Mouse (Mus musculus) embryonic facial prominence, embryonic 10.5 days (tissue): ENCODE data around the gene Prepl. TPM values are rescaled to one million over a fixed set of nuclear protein-coding genes. Genes with fewer than 3 reads are reported as not detected.

Source experiments
- DNase-seq: peaks from one replicate; pipeline ENCODE4 v3.0.0-alpha.2; 2017; ENCODE audit warnings: low spot score
- H3K27ac ChIP-seq: fragments of 300-500 bp; sonication (generic); replicated peaks from 2 replicates; pipeline ENCODE4 v1.5.1; 2016; ENCODE audit warnings: mild to moderate bottlenecking
- H3K27me3 ChIP-seq: fragments of 300-500 bp; sonication (generic); replicated peaks from 2 replicates; pipeline ENCODE4 v1.6.1; 2016; ENCODE audit warnings: low read depth, mild to moderate bottlenecking; ENCODE audit not compliant: poor library complexity, severe bottlenecking
- H3K36me3 ChIP-seq: fragments of 300-500 bp; sonication (generic); replicated peaks from 2 replicates; pipeline ENCODE4 v1.6.1; 2016; ENCODE audit warnings: mild to moderate bottlenecking, moderate library complexity
- H3K4me1 ChIP-seq: fragments of 300-500 bp; sonication (generic); 2 replicates; pipeline ENCODE4 v1.6.1; 2016
- H3K4me3 ChIP-seq: fragments of 300-500 bp; sonication (generic); 2 replicates; pipeline ENCODE4 v1.5.1; 2016; ENCODE audit warnings: mild to moderate bottlenecking, moderate library complexity
- H3K9me3 ChIP-seq: fragments of 300-500 bp; sonication (generic); 2 replicates; pipeline ENCODE4 v1.6.1; 2016; ENCODE audit warnings: mild to moderate bottlenecking
- WGBS: fragments of 180-500 bp; shearing (Covaris S2); methylation state at CpG from one replicate; pipeline ENCODE4 v1.1.7; 2016; 5-methylcytosine and 5-hydroxymethylcytosine counted together
- polyA plus RNA-seq: library from polyadenylated mRNA; unstranded; fragments of >200 nt; fragmentation: Nextera tagmentation; extraction: Ambion mirVana; gene quantifications from 2 replicates; pipeline ENCODE4 v1.2.1, GENCODE M21; 2016

Prepl gene
- polyA plus RNA-seq, 1 experiment from 2014 or later, result 32.4 TPM

- Histone ChIP-seq H3K27me3 (no peaks in the 10 kb centered on the region), H3K4me3 (no peak overlapping the region), H3K4me1 (no peaks in the 10 kb centered on the region), H3K27ac (no peak overlapping the region), H3K36me3 (no peaks in the 10 kb centered on the region), H3K9me3 (no peaks in the 10 kb centered on the region)
- DNase-seq, result no peak
- 80% methylated on average over 5 of the region's 5 CpGs for WGBS
Observed at GRCm38 (mm10) chr17:85030651-85031050, 59.4 kb downstream of the Prepl start.

- H3K9me3 ChIP-seq, result no peaks in the 10 kb centered on the region
- WGBS, result 91% methylated on average over 10 of the region's 10 CpGs
- no peak for DNase-seq
- H3K27ac ChIP-seq, result no peak overlapping the region
- H3K36me3 ChIP-seq, result peaks cover 8% of the 10 kb centered on the region; the same call in 1 of the 2 replicates
- peaks cover 2% of the 10 kb centered on the region; the same call in 1 of the 2 replicates for H3K4me1 ChIP-seq
- no peaks in the 10 kb centered on the region for H3K27me3 ChIP-seq
- no peak overlapping the region for H3K4me3 ChIP-seq
Observed at GRCm38 (mm10) chr17:85028797-85029196, 61.2 kb downstream of the Prepl start.

DNA sequence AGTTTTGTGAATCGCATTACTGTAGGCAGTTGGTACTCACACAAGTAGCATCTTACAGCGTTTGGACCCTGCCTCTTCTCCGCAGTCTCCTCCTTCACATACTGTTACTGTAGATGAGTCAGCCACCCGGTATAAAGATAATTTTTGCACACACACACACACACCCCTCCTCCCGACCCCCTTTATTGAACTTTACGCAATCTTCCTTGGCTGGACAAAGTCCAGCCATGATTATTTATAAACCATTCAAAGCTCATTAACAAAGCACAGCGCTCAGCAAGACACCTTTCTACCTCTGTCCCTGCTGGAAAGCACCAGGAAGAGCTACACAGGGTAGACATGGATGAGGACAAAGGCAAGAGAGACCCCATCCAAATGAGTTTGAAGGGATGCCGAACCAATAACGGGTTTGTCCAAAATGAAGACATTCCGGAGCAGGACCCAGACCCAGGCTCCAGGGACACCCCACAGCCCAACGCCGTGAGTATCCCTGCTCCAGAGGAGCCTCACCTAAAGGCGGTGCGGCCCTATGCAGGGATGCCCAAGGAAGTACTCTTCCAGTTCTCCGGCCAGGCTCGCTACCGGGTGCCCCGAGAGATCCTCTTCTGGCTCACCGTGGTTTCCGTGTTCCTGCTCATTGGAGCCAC, 61.8 kb downstream of the Prepl start, which contains the start of gene Slc3a1:
TSS of gene Slc3a1 (plus strand) at position 284 of the 647 bp plus-strand sequence.
- WGBS, result 93% methylated on average over 20 of the region's 20 CpGs
- H3K4me3 ChIP-seq, result no peak within 1 kb of the TSS
- DNase-seq, result no peak

DNA sequence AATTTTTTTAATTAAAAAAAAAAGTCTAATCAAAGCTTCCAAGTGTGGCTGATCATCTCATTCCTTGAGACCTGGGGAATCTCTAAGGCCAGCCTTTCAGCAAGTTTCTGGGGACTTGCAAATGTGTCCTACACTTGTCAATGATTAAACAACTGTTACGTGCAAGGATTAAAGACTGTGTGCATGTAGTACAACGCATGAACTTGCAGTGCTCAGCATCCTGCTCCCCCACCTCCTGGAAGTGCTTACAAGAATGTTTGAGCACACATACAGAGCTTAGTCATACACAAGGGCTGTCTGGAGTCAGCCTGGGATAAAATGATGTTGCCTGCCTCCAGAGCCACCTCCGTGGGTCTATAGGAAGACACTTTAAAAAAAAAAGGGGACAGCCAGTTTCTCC, 62.8 kb downstream of the Prepl start:
- DNase-seq, result no peak

More for the DNA sequence above, 61.8 kb downstream of the Prepl start, which contains the start of gene Slc3a1:
- Histone ChIP-seq H3K9me3 (no peaks in the 10 kb centered on the region), H3K4me1 (peaks cover 2% of the 10 kb centered on the region; the same call in 1 of the 2 replicates), H3K27me3 (no peaks in the 10 kb centered on the region), H3K27ac (no peak within 1 kb of the TSS), H3K36me3 (peaks cover 8% of the 10 kb centered on the region; the same call in 1 of the 2 replicates)

DNA sequence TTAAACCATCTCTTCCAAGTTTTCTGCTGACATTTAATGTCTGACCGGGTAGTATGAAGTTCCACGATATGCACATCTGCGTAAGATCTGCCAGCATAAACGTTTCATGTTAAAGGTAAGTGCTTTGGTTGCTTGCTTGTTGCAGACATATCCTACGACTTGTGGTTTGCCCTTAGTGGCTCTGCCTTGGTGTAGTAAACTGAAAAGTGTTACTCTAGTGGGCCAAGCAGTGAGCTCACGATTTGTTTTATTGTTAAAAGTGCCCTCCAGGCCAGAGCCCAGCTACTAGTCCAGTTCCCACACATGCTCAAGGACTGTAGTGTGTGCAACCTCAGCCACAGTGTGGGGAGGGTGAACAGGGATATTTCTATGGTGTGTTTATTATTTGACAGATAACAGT, 63.6 kb downstream of the Prepl start:
- no peaks in the 10 kb centered on the region for H3K27me3 ChIP-seq
- DNase-seq, result no peak
- H3K36me3 ChIP-seq, result peaks cover 8% of the 10 kb centered on the region; the same call in 1 of the 2 replicates
- no peak overlapping the region for H3K4me3 ChIP-seq
- no peak overlapping the region for H3K27ac ChIP-seq
- peaks cover 2% of the 10 kb centered on the region; the same call in 1 of the 2 replicates for H3K4me1 ChIP-seq
- no peaks in the 10 kb centered on the region for H3K9me3 ChIP-seq
- WGBS, result 95% methylated on average over 6 of the region's 6 CpGs

More for the DNA sequence above, 62.8 kb downstream of the Prepl start:
- 89% methylated on average over 3 of the region's 3 CpGs for WGBS
- Histone ChIP-seq H3K27ac (no peak overlapping the region), H3K4me1 (peaks cover 2% of the 10 kb centered on the region; the same call in 1 of the 2 replicates), H3K36me3 (peaks cover 8% of the 10 kb centered on the region; the same call in 1 of the 2 replicates), H3K9me3 (no peaks in the 10 kb centered on the region), H3K27me3 (no peaks in the 10 kb centered on the region), H3K4me3 (no peak overlapping the region)

GRCm38 (mm10) chr17:85025151-85025550, 64.9 kb downstream of the Prepl start:
- 92% methylated on average over 6 of the region's 6 CpGs for WGBS
- Histone ChIP-seq H3K9me3 (no peaks in the 10 kb centered on the region), H3K4me1 (peaks cover 2% of the 10 kb centered on the region; the same call in 1 of the 2 replicates), H3K27me3 (no peaks in the 10 kb centered on the region), H3K27ac (no peak overlapping the region), H3K36me3 (peaks cover 8% of the 10 kb centered on the region; the same call in 1 of the 2 replicates), H3K4me3 (no peak overlapping the region)
- no peak for DNase-seq

DNA sequence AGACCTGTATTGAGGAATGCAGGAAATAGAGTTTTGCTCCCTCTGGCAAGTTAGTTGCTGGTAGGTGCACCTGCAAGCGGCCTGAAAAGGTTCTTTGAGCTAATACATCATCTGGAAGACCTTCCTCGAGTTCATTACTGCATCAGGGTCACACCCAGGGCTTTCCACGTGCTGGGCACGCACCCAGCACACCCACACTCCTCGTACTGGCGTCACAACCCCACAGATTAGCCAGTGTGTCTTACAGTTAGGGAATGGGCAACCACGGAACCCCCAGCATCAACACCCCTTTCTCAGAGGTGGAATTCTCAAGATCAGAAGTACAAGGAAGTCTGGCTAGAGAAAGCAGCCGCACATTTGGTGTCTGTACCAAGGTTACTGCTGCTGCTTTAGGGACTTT, 65.8 kb downstream of the Prepl start:
- DNase-seq, result no peak
- 89% methylated on average over 8 of the region's 8 CpGs for WGBS
- peaks cover 8% of the 10 kb centered on the region; the same call in 1 of the 2 replicates for H3K36me3 ChIP-seq
- H3K4me1 ChIP-seq, result peaks cover 2% of the 10 kb centered on the region; the same call in 1 of the 2 replicates
- no peaks in the 10 kb centered on the region for H3K27me3 ChIP-seq
- no peak overlapping the region for H3K4me3 ChIP-seq
- no peaks in the 10 kb centered on the region for H3K9me3 ChIP-seq
- H3K27ac ChIP-seq, result no peak overlapping the region

DNA sequence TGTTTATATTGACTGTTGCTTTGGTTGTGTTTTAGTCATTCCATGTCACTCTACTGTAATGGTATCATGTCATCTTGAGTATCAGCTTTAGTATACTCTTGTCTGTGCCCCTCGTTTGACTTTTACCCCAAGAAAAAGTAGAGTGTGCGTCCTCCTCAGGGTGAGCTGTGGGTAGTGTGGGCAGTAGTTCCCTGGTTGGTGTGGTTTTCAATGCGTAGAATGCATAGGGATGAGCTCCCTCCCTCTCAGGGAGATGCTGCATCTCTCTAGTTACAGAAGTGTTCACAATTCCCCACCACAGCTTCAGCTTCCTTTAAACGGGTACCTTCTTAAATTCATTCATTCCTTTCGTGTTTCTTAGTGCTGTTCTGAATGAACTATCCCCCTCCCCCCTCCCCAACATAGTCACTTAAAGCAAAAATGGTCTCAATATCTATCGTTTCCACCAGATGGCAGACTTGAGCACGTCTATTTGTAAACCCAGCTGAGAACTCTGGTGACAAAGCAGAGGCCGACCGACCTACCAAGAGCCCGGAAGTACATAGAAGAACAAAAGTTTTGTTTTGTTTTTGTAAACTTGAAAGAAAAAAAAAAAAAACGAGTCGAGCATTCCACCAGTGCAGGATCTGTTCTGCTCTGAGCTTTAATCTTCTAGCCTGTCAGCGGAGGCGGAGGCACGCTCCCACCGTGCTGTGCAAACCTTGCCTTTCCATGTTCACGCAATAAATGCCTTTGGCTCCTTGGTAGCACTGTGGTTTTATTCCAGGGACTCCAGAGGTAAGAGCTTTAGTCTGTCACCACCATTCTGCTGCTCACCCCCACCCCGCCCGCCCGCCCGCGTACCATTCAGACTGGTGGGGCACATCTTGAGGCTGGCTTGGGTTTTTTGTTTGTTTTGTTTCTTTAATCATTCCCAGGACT, 66.5 kb downstream of the Prepl start:
- H3K4me3 ChIP-seq, result no peak overlapping the region
- H3K9me3 ChIP-seq, result no peaks in the 10 kb centered on the region
- DNase-seq, result peak; percentile 54
- H3K27ac ChIP-seq, result no peak overlapping the region
- H3K4me1 ChIP-seq, result peaks cover 2% of the 10 kb centered on the region; the same call in 1 of the 2 replicates
- H3K27me3 ChIP-seq, result no peaks in the 10 kb centered on the region
- 65% methylated on average over 22 of the region's 22 CpGs for WGBS
- peaks cover 8% of the 10 kb centered on the region; the same call in 1 of the 2 replicates for H3K36me3 ChIP-seq

GRCm38 (mm10) chr17:85020343-85020742, 69.7 kb downstream of the Prepl start:
- peaks cover 2% of the 10 kb centered on the region; the same call in 1 of the 2 replicates for H3K4me1 ChIP-seq
- 88% methylated on average over 3 of the region's 3 CpGs for WGBS
- H3K4me3 ChIP-seq, result no peak overlapping the region
- H3K27ac ChIP-seq, result no peak overlapping the region
- peaks cover 12% of the 10 kb centered on the region; the same call in 1 of the 2 replicates for H3K36me3 ChIP-seq
- H3K9me3 ChIP-seq, result no peaks in the 10 kb centered on the region
- no peaks in the 10 kb centered on the region for H3K27me3 ChIP-seq
- no peak for DNase-seq

GRCm38 (mm10) chr17:85018794-85019193, 71.2 kb downstream of the Prepl start:
- Histone ChIP-seq H3K27ac (no peak overlapping the region), H3K9me3 (no peaks in the 10 kb centered on the region), H3K36me3 (peaks cover 4% of the 10 kb centered on the region; the same call in 1 of the 2 replicates), H3K4me3 (no peak overlapping the region), H3K27me3 (no peaks in the 10 kb centered on the region), H3K4me1 (peaks cover under 1% of the 10 kb centered on the region; the same call in 1 of the 2 replicates)
- 86% methylated on average over 5 of the region's 5 CpGs for WGBS
- no peak for DNase-seq

- WGBS, result 86% methylated on average over 3 of the region's 3 CpGs
- no peak for DNase-seq
- Histone ChIP-seq H3K4me3 (no peak overlapping the region), H3K4me1 (no peaks in the 10 kb centered on the region), H3K9me3 (no peaks in the 10 kb centered on the region), H3K27ac (no peak overlapping the region), H3K27me3 (no peaks in the 10 kb centered on the region), H3K36me3 (peaks cover 7% of the 10 kb centered on the region; the same call in 1 of the 2 replicates)
Observed at GRCm38 (mm10) chr17:85018344-85018743, 71.7 kb downstream of the Prepl start.

GRCm38 (mm10) chr17:85014632-85015031, 75.4 kb downstream of the Prepl start:
- Histone ChIP-seq H3K9me3 (no peaks in the 10 kb centered on the region), H3K4me1 (no peaks in the 10 kb centered on the region), H3K4me3 (no peak overlapping the region), H3K36me3 (peaks cover 36% of the 10 kb centered on the region), H3K27me3 (no peaks in the 10 kb centered on the region), H3K27ac (no peak overlapping the region)
- WGBS, result 93% methylated on average over 3 of the region's 3 CpGs
- DNase-seq, result no peak
